Mouse (Mus musculus): ENCODE results near the gene Tmem108. TPM values are rescaled to one million over a fixed set of nuclear protein-coding genes. Genes with fewer than 3 reads are reported as not detected.

The Tmem108 gene
- polyA plus RNA-seq, 1 experiment from 2014 or later = 9.6 TPM

GRCm38 (mm10) chr9:103485606-103486005 lies 276.0 kb downstream of the Tmem108 start:
- WGBS = 10% methylated on average over 8 of the region's 8 CpGs

GRCm38 (mm10) chr9:103480603-103481220 lies 280.9 kb downstream of the Tmem108 start:
- Histone ChIP-seq H3K9me3 (no peaks in the 10 kb centered on the region), H3K4me2 (no peak overlapping the region), H3K27me3 (no peaks in the 10 kb centered on the region), H3K27ac (no peak overlapping the region), H3K36me3 (no peaks in the 10 kb centered on the region), H3K4me1 (peaks cover 15% of the 10 kb centered on the region), H3K4me3 (no peak overlapping the region), H3K9ac (no peak overlapping the region)
- 51% methylated on average over 8 of the region's 8 CpGs for WGBS
- ATAC-seq (ENCODE audit: insufficient number of reproducible peaks, insufficient read depth, low FRiP score, low TSS enrichment, low read depth) = no peak

More at GRCm38 (mm10) chr9:103485606-103486005, 276.0 kb downstream of the Tmem108 start:
- no peak overlapping the region; the same call in 1 of the 2 replicates for H3K4me2 ChIP-seq
- no peaks in the 10 kb centered on the region for H3K9me3 ChIP-seq
- H3K4me3 ChIP-seq = no peak overlapping the region
- H3K4me1 ChIP-seq = peaks cover 29% of the 10 kb centered on the region
- H3K9ac ChIP-seq = 0 out of 2 replicates have a peak overlapping the region, but pooled peaks have one; percentile 27
- no peaks in the 10 kb centered on the region for H3K27me3 ChIP-seq
- no peaks in the 10 kb centered on the region for H3K36me3 ChIP-seq
- peak overlapping the region; percentile 57 for H3K27ac ChIP-seq
- no peak for ATAC-seq (ENCODE audit: insufficient number of reproducible peaks, insufficient read depth, low FRiP score, low TSS enrichment, low read depth)

- H3K4me2 ChIP-seq = no peak within 1 kb of the TSS
- no peak for ATAC-seq (ENCODE audit: insufficient number of reproducible peaks, insufficient read depth, low FRiP score, low TSS enrichment, low read depth)
- H3K4me3 ChIP-seq = no peak within 1 kb of the TSS
- no peaks in the 10 kb centered on the region for H3K9me3 ChIP-seq
- no peak within 1 kb of the TSS for H3K27ac ChIP-seq
- H3K27me3 ChIP-seq = no peaks in the 10 kb centered on the region
- H3K4me1 ChIP-seq = peaks cover 9% of the 10 kb centered on the region
- no peak within 1 kb of the TSS for H3K9ac ChIP-seq
- WGBS = 66% methylated on average over 9 of the region's 9 CpGs
- H3K36me3 ChIP-seq = no peaks in the 10 kb centered on the region
These were observed 281.5 kb downstream of the Tmem108 start, which contains the start of gene Bfsp2 for GRCm38 (mm10) chr9:103480044-103480576. Bfsp2 (minus strand) TSS chr9:103480420.

- Histone ChIP-seq H3K4me1 (peaks cover 17% of the 10 kb centered on the region), H3K4me3 (no peak overlapping the region), H3K9ac (no peak overlapping the region), H3K27ac (no peak overlapping the region), H3K27me3 (peaks cover 3% of the 10 kb centered on the region; the same call in 1 of the 2 replicates), H3K9me3 (no peaks in the 10 kb centered on the region), H3K36me3 (no peaks in the 10 kb centered on the region), H3K4me2 (no peak overlapping the region)
- no peak for ATAC-seq (ENCODE audit: insufficient number of reproducible peaks, insufficient read depth, low FRiP score, low TSS enrichment, low read depth)
- 81% methylated on average over 6 of the region's 6 CpGs for WGBS
These were observed 286.2 kb downstream of the Tmem108 start for GRCm38 (mm10) chr9:103475414-103475813.

- Histone ChIP-seq H3K4me3 (0 out of 2 replicates have a peak overlapping the region, but pooled peaks have one; percentile 7), H3K9ac (0 out of 2 replicates have a peak overlapping the region, but pooled peaks have one; percentile 22), H3K27ac (0 out of 2 replicates have a peak overlapping the region, but pooled peaks have one; percentile 51), H3K27me3 (peaks cover 3% of the 10 kb centered on the region; the same call in 1 of the 2 replicates), H3K9me3 (no peaks in the 10 kb centered on the region), H3K4me1 (peaks cover 17% of the 10 kb centered on the region), H3K36me3 (no peaks in the 10 kb centered on the region), H3K4me2 (peak overlapping the region; percentile 44)
- ATAC-seq (ENCODE audit: insufficient number of reproducible peaks, insufficient read depth, low FRiP score, low TSS enrichment, low read depth) = no peak
- 12% methylated on average over 13 of the region's 13 CpGs for WGBS
These were observed 287.5 kb downstream of the Tmem108 start for GRCm38 (mm10) chr9:103473915-103474688.

- peaks cover 3% of the 10 kb centered on the region; the same call in 1 of the 2 replicates for H3K27me3 ChIP-seq
- no peak overlapping the region for H3K9ac ChIP-seq
- ATAC-seq (ENCODE audit: insufficient number of reproducible peaks, insufficient read depth, low FRiP score, low TSS enrichment, low read depth) = no peak
- no peaks in the 10 kb centered on the region for H3K9me3 ChIP-seq
- H3K4me3 ChIP-seq = no peak overlapping the region
- no peaks in the 10 kb centered on the region for H3K36me3 ChIP-seq
- WGBS = 22% methylated on average over 11 of the region's 11 CpGs
- H3K4me1 ChIP-seq = peaks cover 17% of the 10 kb centered on the region
- peak overlapping the region; percentile 37 for H3K4me2 ChIP-seq
- H3K27ac ChIP-seq = no peak overlapping the region
These were observed 289.9 kb downstream of the Tmem108 start for GRCm38 (mm10) chr9:103471784-103472183.

- H3K27ac ChIP-seq = no peak overlapping the region
- H3K4me1 ChIP-seq = peaks cover 20% of the 10 kb centered on the region
- no peaks in the 10 kb centered on the region for H3K36me3 ChIP-seq
- WGBS = 70% methylated on average over 5 of the region's 5 CpGs
- peaks cover 3% of the 10 kb centered on the region; the same call in 1 of the 2 replicates for H3K27me3 ChIP-seq
- ATAC-seq (ENCODE audit: insufficient number of reproducible peaks, insufficient read depth, low FRiP score, low TSS enrichment, low read depth) = no peak
- no peak overlapping the region for H3K9ac ChIP-seq
- H3K4me3 ChIP-seq = no peak overlapping the region
- no peaks in the 10 kb centered on the region for H3K9me3 ChIP-seq
- H3K4me2 ChIP-seq = no peak overlapping the region
These were observed 292.1 kb downstream of the Tmem108 start for GRCm38 (mm10) chr9:103469516-103469915.

GRCm38 (mm10) chr9:103468911-103469310 lies 292.7 kb downstream of the Tmem108 start:
- no peak for ATAC-seq (ENCODE audit: insufficient number of reproducible peaks, insufficient read depth, low FRiP score, low TSS enrichment, low read depth)
- H3K9me3 ChIP-seq = no peaks in the 10 kb centered on the region
- 75% methylated on average over 7 of the region's 7 CpGs for WGBS

GRCm38 (mm10) chr9:103465711-103466220 lies 295.9 kb downstream of the Tmem108 start:
- H3K27ac ChIP-seq = no peak overlapping the region
- H3K4me2 ChIP-seq = no peak overlapping the region
- no peaks in the 10 kb centered on the region for H3K27me3 ChIP-seq
- peaks cover 5% of the 10 kb centered on the region; the same call in 1 of the 2 replicates for H3K4me1 ChIP-seq
- H3K9me3 ChIP-seq = no peaks in the 10 kb centered on the region
- no peak for ATAC-seq (ENCODE audit: insufficient number of reproducible peaks, insufficient read depth, low FRiP score, low TSS enrichment, low read depth)
- H3K36me3 ChIP-seq = no peaks in the 10 kb centered on the region
- H3K9ac ChIP-seq = no peak overlapping the region
- 59% methylated on average over 13 of the region's 13 CpGs for WGBS
- no peak overlapping the region for H3K4me3 ChIP-seq

More at GRCm38 (mm10) chr9:103468911-103469310, 292.7 kb downstream of the Tmem108 start:
- Histone ChIP-seq H3K4me2 (no peak overlapping the region), H3K27me3 (peaks cover 3% of the 10 kb centered on the region; the same call in 1 of the 2 replicates), H3K36me3 (no peaks in the 10 kb centered on the region), H3K4me3 (no peak overlapping the region), H3K9ac (no peak overlapping the region), H3K27ac (no peak overlapping the region), H3K4me1 (peaks cover 14% of the 10 kb centered on the region)

GRCm38 (mm10) chr9:103465293-103465692 lies 296.3 kb downstream of the Tmem108 start:
- Histone ChIP-seq H3K4me2 (no peak overlapping the region), H3K9ac (no peak overlapping the region), H3K4me3 (no peak overlapping the region), H3K4me1 (peaks cover 5% of the 10 kb centered on the region; the same call in 1 of the 2 replicates), H3K27ac (no peak overlapping the region), H3K27me3 (no peaks in the 10 kb centered on the region), H3K36me3 (no peaks in the 10 kb centered on the region), H3K9me3 (no peaks in the 10 kb centered on the region)
- no peak for ATAC-seq (ENCODE audit: insufficient number of reproducible peaks, insufficient read depth, low FRiP score, low TSS enrichment, low read depth)
- whole genome bisulfite sequencing = 40% methylated on average over 1 of the region's 1 CpGs

- Histone ChIP-seq H3K27ac (no peak overlapping the region), H3K4me3 (no peak overlapping the region), H3K27me3 (no peaks in the 10 kb centered on the region), H3K4me2 (no peak overlapping the region), H3K9ac (no peak overlapping the region), H3K4me1 (peaks cover 5% of the 10 kb centered on the region; the same call in 1 of the 2 replicates), H3K9me3 (no peaks in the 10 kb centered on the region), H3K36me3 (no peaks in the 10 kb centered on the region)
- WGBS = 76% methylated on average over 6 of the region's 6 CpGs
- ATAC-seq (ENCODE audit: insufficient number of reproducible peaks, insufficient read depth, low FRiP score, low TSS enrichment, low read depth) = no peak
These were observed 297.8 kb downstream of the Tmem108 start for GRCm38 (mm10) chr9:103463833-103464232.

All from embryonic facial prominence, embryonic 13.5 days (tissue).